Mouse (Mus musculus) CH12.LX (cell line): ENCODE measurements at regions not wholly inside any gene's neighbourhood (a gene's known extent, or its start where the extent isn't known, plus 50 kb on each side); places are given as distances from the start of the nearest gene placed in this dataset.

Source experiments
- DNase-seq: peaks from one replicate; pipeline ENCODE4 v3.0.0-alpha.2; 2013; ENCODE audit errors: extremely low read depth
- H3K27ac ChIP-seq: 2 replicates; pipeline ENCODE4 v1.5.1; 2012; ENCODE audit warnings: low read depth, mild to moderate bottlenecking, control low read depth, moderate library complexity; ENCODE audit not compliant: insufficient read depth
- H3K27me3 ChIP-seq: replicated peaks from 2 replicates; pipeline ENCODE3; 2012; ENCODE audit warnings: inconsistent platforms
- H3K36me3 ChIP-seq, 2 experiments: replicated peaks in 1 of 2; 2 replicates each; pipeline versions ENCODE3 to v1.6.1; 2012; ENCODE audit warnings: inconsistent platforms in 1 of 2, low read length in 1 of 2, mild to moderate bottlenecking in 1 of 2, mixed read lengths in 1 of 2, moderate library complexity in 1 of 2; ENCODE audit not compliant: control insufficient read depth in 1 of 2, insufficient read depth in 1 of 2
- H3K4me1 ChIP-seq, 2 experiments: 2 replicates each; pipeline ENCODE4 v1.6.1; 2012; ENCODE audit warnings: inconsistent platforms in 1 of 2, moderate library complexity in 1 of 2; ENCODE audit not compliant: insufficient read depth in 2 of 2, control insufficient read depth in 1 of 2
- H3K4me2 ChIP-seq: 2 replicates; pipeline ENCODE4 v1.6.1; 2012; ENCODE audit warnings: low read depth, mild to moderate bottlenecking, control low read depth; ENCODE audit not compliant: poor library complexity, insufficient read depth, severe bottlenecking
- H3K4me3 ChIP-seq, 3 experiments: fragments of 150-350 bp in 1 of 3; sonication (generic) in 1 of 3; replicated peaks in 1 of 3; 2 replicates each; pipeline versions ENCODE3 to v1.5.1; 2011 to 2012; ENCODE audit warnings: low read depth in 2 of 3, low read length in 2 of 3, mild to moderate bottlenecking in 2 of 3, moderate library complexity in 2 of 3, control low read depth in 1 of 3, improper control_type of control experiment in 1 of 3, inconsistent platforms in 1 of 3, mixed read lengths in 1 of 3; ENCODE audit not compliant: poor library complexity in 1 of 3
- H3K79me2 ChIP-seq: replicated peaks from 2 replicates; pipeline ENCODE4 v1.6.1; 2012; ENCODE audit warnings: mild to moderate bottlenecking, moderate library complexity; ENCODE audit not compliant: control insufficient read depth, poor library complexity, insufficient read depth, severe bottlenecking; ENCODE audit errors: extremely low read depth
- H3K9ac ChIP-seq: 2 replicates; pipeline ENCODE4 v1.6.1; 2012; ENCODE audit warnings: low read depth, mild to moderate bottlenecking, control low read depth, moderate library complexity; ENCODE audit not compliant: insufficient read depth
- H3K9me3 ChIP-seq: replicated peaks from 2 replicates; pipeline ENCODE3; 2012; ENCODE audit warnings: low read length, inconsistent platforms, mixed read lengths
- CTCF ChIP-seq, 2 experiments: IDR thresholded peaks in 1 of 2; conservative IDR thresholded peaks in 1 of 2; 2 replicates each; pipeline ENCODE4 v1.5.1; 2011 to 2012; ENCODE audit warnings: low read depth in 2 of 2, low read length in 2 of 2, improper control_type of control experiment in 1 of 2, inconsistent platforms in 1 of 2, mild to moderate bottlenecking in 1 of 2, moderate library complexity in 1 of 2
- E2F4 ChIP-seq: IDR thresholded peaks from 2 replicates; pipeline ENCODE4 v1.6.1; 2011; ENCODE audit warnings: low read depth, low read length, improper control_type of control experiment; ENCODE audit not compliant: insufficient replicate concordance
- EP300 ChIP-seq: IDR thresholded peaks from 2 replicates; pipeline ENCODE4 v1.6.1; 2011; ENCODE audit warnings: low read length, improper control_type of control experiment
- GABPA ChIP-seq: IDR thresholded peaks from 2 replicates; pipeline ENCODE4 v1.6.1; 2012; ENCODE audit warnings: low read depth, low read length, improper control_type of control experiment, inconsistent platforms; ENCODE audit not compliant: insufficient replicate concordance
- JUND ChIP-seq: conservative IDR thresholded peaks from 2 replicates; pipeline ENCODE4 v1.6.1; 2011; ENCODE audit warnings: low read depth, low read length, improper control_type of control experiment
- KAT2A ChIP-seq: IDR thresholded peaks from 2 replicates; pipeline ENCODE4 v1.6.1; 2012; ENCODE audit warnings: low read length, improper control_type of control experiment, inconsistent platforms; ENCODE audit not compliant: insufficient replicate concordance
- MAX ChIP-seq: IDR thresholded peaks from 2 replicates; pipeline ENCODE4 v1.6.1; 2011; ENCODE audit warnings: low read length, improper control_type of control experiment
- MEF2A ChIP-seq: IDR thresholded peaks from 2 replicates; pipeline ENCODE4 v1.6.1; 2014; ENCODE audit warnings: low read depth, mild to moderate bottlenecking, inconsistent platforms, low read length, improper control_type of control experiment, borderline replicate concordance
- MXI1 ChIP-seq: IDR thresholded peaks from 2 replicates; pipeline ENCODE4 v1.6.1; 2011; ENCODE audit warnings: mild to moderate bottlenecking, low read depth, low read length, improper control_type of control experiment
- NELFE ChIP-seq: IDR thresholded peaks from 2 replicates; pipeline ENCODE4 v1.6.1; 2011; ENCODE audit warnings: low read depth, low read length, improper control_type of control experiment
- NRF1 ChIP-seq: IDR thresholded peaks from 2 replicates; pipeline ENCODE4 v1.6.1; 2014; ENCODE audit warnings: low read depth, mild to moderate bottlenecking, inconsistent platforms, low read length, improper control_type of control experiment, moderate library complexity
- PAX5 ChIP-seq: IDR thresholded peaks from 2 replicates; pipeline ENCODE4 v1.6.1; 2012; ENCODE audit warnings: low read length, inconsistent platforms, mixed read lengths
- POLR2A ChIP-seq: IDR thresholded peaks from 2 replicates; pipeline ENCODE4 v1.6.1; 2011; ENCODE audit warnings: low read depth, mild to moderate bottlenecking, improper control_type of control experiment, low read length
- POLR2AphosphoS2 ChIP-seq: IDR thresholded peaks from 2 replicates; pipeline ENCODE4 v1.6.1; 2011; ENCODE audit warnings: low read depth, low read length, improper control_type of control experiment
- RAD21 ChIP-seq: IDR thresholded peaks from 2 replicates; pipeline ENCODE4 v1.6.1; 2011; ENCODE audit warnings: low read depth, mild to moderate bottlenecking, low read length, improper control_type of control experiment, moderate library complexity
- RCOR1 ChIP-seq: conservative IDR thresholded peaks from 2 replicates; pipeline ENCODE4 v1.6.1; 2012; ENCODE audit warnings: low read depth, mild to moderate bottlenecking, inconsistent platforms, low read length, improper control_type of control experiment
- SIN3A ChIP-seq: IDR thresholded peaks from 2 replicates; pipeline ENCODE4 v1.6.1; 2012; ENCODE audit warnings: low read length, improper control_type of control experiment, inconsistent platforms
- SMC3 ChIP-seq: IDR thresholded peaks from 2 replicates; pipeline ENCODE4 v1.6.1; 2011; ENCODE audit warnings: low read depth, low read length, improper control_type of control experiment
- TBP ChIP-seq: conservative IDR thresholded peaks from 2 replicates; pipeline ENCODE4 v1.6.1; 2011; ENCODE audit warnings: low read depth, low read length, improper control_type of control experiment
- TCF12 ChIP-seq: IDR thresholded peaks from 2 replicates; pipeline ENCODE4 v1.6.1; 2014; ENCODE audit warnings: low read depth, mild to moderate bottlenecking, inconsistent platforms, low read length, improper control_type of control experiment
- UBTF ChIP-seq: IDR thresholded peaks from 2 replicates; pipeline ENCODE4 v1.6.1; 2012; ENCODE audit warnings: low read depth, mild to moderate bottlenecking, inconsistent platforms, low read length, improper control_type of control experiment, moderate library complexity
- ZC3H11A ChIP-seq: IDR thresholded peaks from 2 replicates; pipeline ENCODE4 v1.6.1; 2012; ENCODE audit warnings: low read depth, mild to moderate bottlenecking, inconsistent platforms, low read length, improper control_type of control experiment
- ZKSCAN1 ChIP-seq: IDR thresholded peaks from 2 replicates; pipeline ENCODE4 v1.6.1; 2012; ENCODE audit warnings: low read depth, inconsistent platforms, low read length, improper control_type of control experiment, borderline replicate concordance
- ZMIZ1 ChIP-seq: IDR thresholded peaks from 2 replicates; pipeline ENCODE4 v1.6.1; 2012; ENCODE audit warnings: low read depth, mild to moderate bottlenecking, inconsistent platforms, low read length, improper control_type of control experiment
- ZNF384 ChIP-seq: IDR thresholded peaks from 2 replicates; pipeline ENCODE4 v1.6.1; 2012; ENCODE audit warnings: low read depth, low read length, improper control_type of control experiment, inconsistent platforms
- dilution Hi-C: fragments of 300-500 bp; cut with MboI; formaldehyde crosslinking; loops from 2 replicates; pipeline ENCODE4 v1.14.3; 2020; ENCODE audit warnings: low sequenced_read_pairs; ENCODE audit not compliant: extremely low pct_unique_long_range_greater_than_20kb, extremely low pct_ligation_motif_present
- in situ Hi-C: fragments of 300-500 bp; cut with MboI; formaldehyde crosslinking; loops from 3 replicates; pipeline ENCODE4 v1.14.3; 2019; ENCODE audit warnings: low sequenced_read_pairs, low pct_ligation_motif_present, low pct_unique_long_range_greater_than_20kb, mixed read lengths

DNA sequence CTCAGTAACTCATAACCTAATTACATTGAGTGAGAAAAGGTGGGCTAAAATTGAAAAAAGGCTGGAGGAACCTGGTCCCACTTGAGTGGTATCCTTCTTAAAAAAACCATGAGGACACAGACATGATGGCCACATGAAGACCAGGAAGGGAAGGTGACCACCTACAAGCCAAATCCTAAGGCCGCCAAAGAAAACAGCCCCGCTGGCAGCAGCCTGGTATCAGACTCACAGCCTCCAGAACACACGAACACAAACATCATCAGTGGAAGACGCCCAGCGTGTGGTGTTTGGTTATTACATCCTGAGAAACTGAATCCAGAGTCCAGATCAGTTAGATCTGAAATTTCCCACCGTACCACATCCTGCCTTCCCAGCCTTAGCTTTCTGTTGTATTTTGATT, 1613.9 kb upstream of the Gulo start:
- dilution Hi-C loops: no loop called here
- H3K27ac ChIP-seq: no peak overlapping the region
- TF ChIP-seq RCOR1 (no peak), ZMIZ1 (no peak), ZNF384 (no peak), KAT2A (no peak), ZKSCAN1 (no peak)

DNA sequence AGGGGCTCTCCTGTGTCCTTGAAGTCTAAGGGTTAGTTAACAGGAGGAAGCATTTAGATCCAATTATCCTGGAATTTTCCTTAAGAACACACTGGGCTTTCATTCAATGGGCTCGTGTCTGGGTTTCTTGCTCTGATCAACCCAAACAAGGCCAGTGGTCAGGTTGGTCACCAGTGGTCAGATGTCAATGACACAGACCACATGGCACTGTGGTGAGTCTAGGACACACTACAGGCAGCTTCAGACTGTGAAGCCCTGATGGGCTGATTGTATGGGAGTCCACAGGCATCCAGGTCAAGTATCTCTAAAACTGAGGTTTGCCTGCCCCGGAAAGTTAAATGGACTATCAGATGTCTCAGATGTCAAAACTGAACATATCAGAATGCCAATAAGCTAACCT, 1612.5 kb upstream of the Gulo start:
- no peak for DNase-seq

More for the DNA sequence above, 1613.9 kb upstream of the Gulo start:
- Histone ChIP-seq H3K9ac (no peak overlapping the region), H3K4me3 (no peak overlapping the region), H3K4me1 (no peaks in the 10 kb centered on the region), H3K9me3 (no peaks in the 10 kb centered on the region), H3K4me2 (no peak overlapping the region), H3K36me3 (no peaks in the 10 kb centered on the region), H3K27me3 (no peaks in the 10 kb centered on the region), H3K79me2 (no peaks in the 10 kb centered on the region)
- in situ Hi-C loops: loop anchor here (10.0 to 25.0 kb wide), 2 partner anchors 322 to 411 kb away; no protein-coding TSS in a partner anchor
- no peak for DNase-seq

DNA sequence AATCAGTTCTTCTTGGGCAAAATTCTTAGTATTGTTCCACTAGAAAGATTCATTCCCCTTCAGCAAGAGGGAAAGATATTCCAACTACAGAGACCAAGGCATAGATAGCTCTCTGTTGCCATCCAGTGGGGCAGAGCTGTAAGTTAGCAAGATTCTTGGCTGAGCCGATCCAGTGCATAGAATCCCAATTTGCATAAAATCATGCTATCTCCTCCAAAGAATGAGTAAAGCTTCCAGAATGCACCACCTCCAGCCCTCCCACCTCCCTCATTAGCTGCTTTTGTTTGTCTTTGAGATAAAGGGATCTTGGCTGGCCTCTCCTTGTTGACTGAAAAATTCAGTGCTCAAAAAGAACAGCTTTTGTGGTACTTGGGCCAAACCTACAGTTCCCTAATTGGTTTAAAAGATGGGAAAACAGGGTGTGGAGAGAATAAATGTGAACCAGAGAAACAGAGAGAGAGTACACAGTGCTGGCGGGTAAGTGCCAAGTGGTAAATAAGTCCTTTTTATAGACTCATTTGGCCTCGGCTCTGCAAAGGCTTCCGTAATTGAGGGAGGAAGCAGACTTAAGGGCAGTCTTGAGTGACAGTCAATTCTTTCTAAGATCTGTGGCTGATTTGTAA, 1612.0 kb upstream of the Gulo start:
- Histone ChIP-seq H3K79me2 (no peaks in the 10 kb centered on the region), H3K27ac (no peak overlapping the region), H3K4me2 (no peak overlapping the region), H3K27me3 (no peaks in the 10 kb centered on the region), H3K36me3 (no peaks in the 10 kb centered on the region), H3K9me3 (no peaks in the 10 kb centered on the region), H3K4me1 (no peaks in the 10 kb centered on the region), H3K4me3 (no peak overlapping the region), H3K9ac (no peak overlapping the region)
- DNase-seq: peak; percentile 40
- dilution Hi-C loops (no loop called here), in situ Hi-C loops (loop anchor here (10.0 to 25.0 kb wide), 2 partner anchors 324 to 409 kb away; no protein-coding TSS in a partner anchor)
- TF ChIP-seq RCOR1: no peak
- no peak for TF ChIP-seq POLR2AphosphoS2
- no peak for TF ChIP-seq MXI1
- TF ChIP-seq KAT2A: no peak
- TF ChIP-seq SMC3: peak; percentile 49
- TF ChIP-seq MEF2A: no peak
- peak; percentile 68 for TF ChIP-seq RAD21
- TF ChIP-seq TCF12: no peak
- TF ChIP-seq NELFE: no peak
- no peak for TF ChIP-seq ZC3H11A
- no peak for TF ChIP-seq SIN3A
- TF ChIP-seq MAX: no peak
- no peak for TF ChIP-seq GABPA
- no peak for TF ChIP-seq PAX5
- TF ChIP-seq CTCF (conservative IDR thresholded peaks at IDR 0.05 in 1 of 2, IDR thresholded peaks at IDR 0.05 in 1 of 2; ENCODE audit: low read depth in 2 of 2, low read length in 2 of 2): peak; percentile 44 to 61; a peak in 3 of 4 replicates
- no peak for TF ChIP-seq JUND
- TF ChIP-seq UBTF: no peak
- TF ChIP-seq EP300: no peak
- TF ChIP-seq NRF1: no peak

More for the DNA sequence above, 1612.5 kb upstream of the Gulo start:
- H3K4me3 ChIP-seq: no peak overlapping the region
- no peaks in the 10 kb centered on the region for H3K4me1 ChIP-seq
- H3K79me2 ChIP-seq: no peaks in the 10 kb centered on the region
- dilution Hi-C loops: no loop called here
- no peaks in the 10 kb centered on the region for H3K27me3 ChIP-seq
- no peak overlapping the region for H3K9ac ChIP-seq
- no peaks in the 10 kb centered on the region for H3K36me3 ChIP-seq
- TF ChIP-seq E2F4: no peak
- TF ChIP-seq NRF1: no peak
- TF ChIP-seq TBP: no peak
- no peak for TF ChIP-seq SMC3
- no peak for TF ChIP-seq EP300
- no peak for TF ChIP-seq MAX
- no peak for TF ChIP-seq CTCF (conservative IDR thresholded peaks at IDR 0.05 in 1 of 2, IDR thresholded peaks at IDR 0.05 in 1 of 2; ENCODE audit: low read depth in 2 of 2, low read length in 2 of 2)
- no peak for TF ChIP-seq POLR2A
- no peak for TF ChIP-seq JUND
- TF ChIP-seq, all 38 proteins: peak for 0
- Histone ChIP-seq H3K9me3 (no peaks in the 10 kb centered on the region), H3K4me2 (no peak overlapping the region), H3K27ac (no peak overlapping the region)
- in situ Hi-C loops: loop anchor here (10.0 to 25.0 kb wide), 2 partner anchors 323 to 409 kb away; no protein-coding TSS in a partner anchor
